Mouse (Mus musculus): ENCODE results near the gene Crisp1. TPM values are rescaled to one million over a fixed set of nuclear protein-coding genes. Genes with fewer than 3 reads are reported as not detected.
A peak's percentile ranks its signal among the peaks of the same experiment; 100 is the strongest.

Gene Crisp1
- not detected in 2 replicates for total RNA-seq (2017)

- ATAC-seq (ENCODE audit: extremely low read depth, insufficient number of reproducible peaks, low FRiP score, poor library complexity, severe bottlenecking), result peak; percentile 88
Measured at GRCm38 (mm10) chr17:40319062-40319461, at the start of gene Crisp1. Crisp1 (minus strand) TSS chr17:40319207.

GRCm38 (mm10) chr17:40342497-40343009 lies 23.5 kb upstream of the Crisp1 start:
- ATAC-seq (ENCODE audit: extremely low read depth, insufficient number of reproducible peaks, low FRiP score, poor library complexity, severe bottlenecking), result no peak

- 0 out of 2 replicates have a peak, but pooled peaks have one; percentile 51 for ATAC-seq (ENCODE audit: extremely low read depth, insufficient number of reproducible peaks, low FRiP score, poor library complexity, severe bottlenecking)
Measured at GRCm38 (mm10) chr17:40285435-40285834, 33.6 kb downstream of the Crisp1 start.

- ATAC-seq (ENCODE audit: extremely low read depth, insufficient number of reproducible peaks, low FRiP score, poor library complexity, severe bottlenecking), result no peak
Measured at GRCm38 (mm10) chr17:40275519-40275918, 43.5 kb downstream of the Crisp1 start.

GRCm38 (mm10) chr17:40274906-40275470 lies 44.0 kb downstream of the Crisp1 start:
- no peak for ATAC-seq (ENCODE audit: extremely low read depth, insufficient number of reproducible peaks, low FRiP score, poor library complexity, severe bottlenecking)

- no peak for ATAC-seq (ENCODE audit: extremely low read depth, insufficient number of reproducible peaks, low FRiP score, poor library complexity, severe bottlenecking)
Measured at GRCm38 (mm10) chr17:40252487-40252886, 66.5 kb downstream of the Crisp1 start.

Other genes starting within 250 kb of the Crisp1 start
- not detected in 2 replicates for gene AC192777.2, start 223.8 kb downstream of the Crisp1 start, total RNA-seq (2017)
- gene Pgk2, start 110.6 kb downstream of the Crisp1 start, total RNA-seq (2017), result 0.37 TPM in 1 of 2 replicates, not detected in the other
- 5.6 and 8.8 TPM in 2 replicates for gene Crisp3, start 76.9 kb downstream of the Crisp1 start, total RNA-seq (2017)
- gene Esp8, start 200.8 kb upstream of the Crisp1 start, total RNA-seq (2017), result not detected in 2 replicates
- gene Esp6, start 242.3 kb upstream of the Crisp1 start, total RNA-seq (2017), result not detected in 2 replicates

Measured in neutrophil, adult 5-6 weeks (primary cell).